Mouse (Mus musculus): ENCODE results near the gene 4930402F06Rik.

DNA sequence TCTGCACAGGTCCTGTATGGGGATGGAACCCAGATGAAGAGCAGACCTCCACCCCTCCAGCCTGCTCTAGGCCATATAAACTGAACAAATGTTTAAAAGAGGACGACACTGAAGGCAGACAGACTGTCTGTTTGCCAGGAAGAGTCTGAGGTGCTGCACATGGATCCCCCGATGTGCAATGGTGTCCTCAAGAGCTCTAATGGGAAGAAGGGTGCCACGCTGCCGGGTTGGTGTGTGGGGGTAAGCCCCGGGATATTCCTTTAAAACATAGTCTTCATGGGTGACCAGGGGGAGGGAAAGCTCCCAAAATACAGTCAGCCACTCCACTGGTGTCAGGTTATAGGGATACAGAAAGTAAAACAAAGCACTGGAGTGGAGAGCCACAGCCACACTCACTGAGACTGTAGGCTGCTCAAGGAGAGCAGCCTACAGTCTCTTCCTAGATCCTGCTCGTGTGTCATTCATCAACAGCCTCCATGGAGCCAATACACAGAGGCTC lies 47.8 kb upstream of the 4930402F06Rik start:
- no peak for TF ChIP-seq POLR2A (IDR thresholded peaks at IDR 0.05; ENCODE audit: low read depth, low read length)
- no peak for TF ChIP-seq CTCF (IDR thresholded peaks at IDR 0.05; ENCODE audit: extremely low read depth, insufficient read depth, insufficient read length, insufficient replicate concordance)
